Mouse (Mus musculus) thymus, adult 2 months (tissue): ENCODE results near the gene Zcchc12. TPM values are rescaled to one million over a fixed set of nuclear protein-coding genes. Genes with fewer than 3 reads are reported as not detected.

Experiments used
- DNase-seq: peaks from one replicate; pipeline ENCODE4 v3.0.0; 2021
- H3K27ac ChIP-seq: fragments of 200-500 bp; 2 replicates; pipeline ENCODE4 v1.5.1; 2012; ENCODE audit warnings: low read length, control low read depth; ENCODE audit not compliant: control insufficient read depth, insufficient read depth
- H3K27me3 ChIP-seq: fragments of 200-500 bp; 2 replicates; pipeline ENCODE4 v1.6.1; 2012; ENCODE audit warnings: mild to moderate bottlenecking, low read length, moderate library complexity, mixed read lengths; ENCODE audit not compliant: control insufficient read depth, insufficient read depth
- H3K36me3 ChIP-seq: fragments of 200-500 bp; 2 replicates; pipeline ENCODE4 v1.6.1; 2012; ENCODE audit warnings: mild to moderate bottlenecking, low read length, moderate library complexity; ENCODE audit not compliant: control insufficient read depth, insufficient read depth
- H3K4me1 ChIP-seq: fragments of 200-500 bp; replicated peaks from 2 replicates; pipeline ENCODE4 v1.6.1; 2012; ENCODE audit warnings: low read length; ENCODE audit not compliant: control insufficient read depth, insufficient read depth
- H3K4me3 ChIP-seq: fragments of 200-500 bp; 2 replicates; pipeline ENCODE4 v1.5.1; 2012; ENCODE audit warnings: mild to moderate bottlenecking, low read length, control low read depth, moderate library complexity; ENCODE audit not compliant: control insufficient read depth, insufficient read depth
- CTCF ChIP-seq: fragments of 200-500 bp; IDR thresholded peaks from 2 replicates; pipeline ENCODE4 v1.5.1; 2012; ENCODE audit warnings: mild to moderate bottlenecking, control low read depth, low read length, moderate library complexity, borderline replicate concordance; ENCODE audit not compliant: control insufficient read depth, poor library complexity, insufficient read depth; ENCODE audit errors: extremely low read depth
- POLR2A ChIP-seq: fragments of 200-500 bp; IDR thresholded peaks from 2 replicates; pipeline ENCODE4 v1.6.1; 2012; ENCODE audit warnings: mild to moderate bottlenecking, low read length, control low read depth, moderate library complexity; ENCODE audit not compliant: control insufficient read depth, poor library complexity, insufficient read depth; ENCODE audit errors: extremely low read depth
- WGBS: fragments of 180-500 bp; shearing (Covaris S2); methylation state at CpG from one replicate; pipeline ENCODE4 v1.1.7; 2018; 5-methylcytosine and 5-hydroxymethylcytosine counted together
- polyA plus RNA-seq: library from polyadenylated mRNA; depleted of rRNA; stranded (reverse); fragments of >200 nt; gene quantifications from 2 replicates; pipeline ENCODE4 v1.2.3, GENCODE M21; 2012

Zcchc12 gene
- polyA plus RNA-seq, 1 experiment = 3.7 TPM

GRCm38 (mm10) chrX:36186036-36186435 is 9.7 kb upstream of the Zcchc12 start:
- Histone ChIP-seq H3K4me3 (no peak overlapping the region), H3K27me3 (no peaks in the 10 kb centered on the region), H3K27ac (no peak overlapping the region), H3K36me3 (no peaks in the 10 kb centered on the region), H3K4me1 (no peaks in the 10 kb centered on the region)
- no peak for DNase-seq
- TF ChIP-seq POLR2A (no peak), CTCF (no peak)
- 84% methylated on average over 5 of the region's 5 CpGs for WGBS

- Histone ChIP-seq H3K27ac (no peak overlapping the region), H3K36me3 (no peaks in the 10 kb centered on the region), H3K4me1 (no peaks in the 10 kb centered on the region), H3K27me3 (no peaks in the 10 kb centered on the region), H3K4me3 (no peak overlapping the region)
- DNase-seq = no peak
- WGBS = 79% methylated on average over 6 of the region's 6 CpGs
- no peak for TF ChIP-seq POLR2A
- TF ChIP-seq CTCF = no peak
These were observed 9.3 kb upstream of the Zcchc12 start for GRCm38 (mm10) chrX:36186443-36186842.

GRCm38 (mm10) chrX:36193951-36194350 is 1.8 kb upstream of the Zcchc12 start:
- TF ChIP-seq CTCF (no peak), POLR2A (no peak)
- H3K36me3 ChIP-seq = no peaks in the 10 kb centered on the region
- peaks cover 5% of the 10 kb centered on the region; the same call in 1 of the 2 replicates for H3K4me1 ChIP-seq
- no peak for DNase-seq
- WGBS = 80% methylated on average over 6 of the region's 6 CpGs
- no peak overlapping the region for H3K4me3 ChIP-seq
- H3K27ac ChIP-seq = no peak overlapping the region
- no peaks in the 10 kb centered on the region for H3K27me3 ChIP-seq

- Histone ChIP-seq H3K27ac (no peak overlapping the region), H3K27me3 (no peaks in the 10 kb centered on the region), H3K36me3 (no peaks in the 10 kb centered on the region), H3K4me3 (no peak overlapping the region), H3K4me1 (no peaks in the 10 kb centered on the region)
- 74% methylated on average over 2 of the region's 2 CpGs for WGBS
- no peak for TF ChIP-seq POLR2A
- TF ChIP-seq CTCF = no peak
- no peak for DNase-seq
These were observed 13.8 kb downstream of the Zcchc12 start for GRCm38 (mm10) chrX:36209554-36209953.

GRCm38 (mm10) chrX:36211216-36211615 is 15.5 kb downstream of the Zcchc12 start:
- Histone ChIP-seq H3K27ac (no peak overlapping the region), H3K36me3 (no peaks in the 10 kb centered on the region), H3K4me3 (no peak overlapping the region), H3K4me1 (no peaks in the 10 kb centered on the region), H3K27me3 (no peaks in the 10 kb centered on the region)
- WGBS = 96% methylated on average over 3 of the region's 3 CpGs
- TF ChIP-seq POLR2A (no peak), CTCF (no peak)
- DNase-seq = no peak

GRCm38 (mm10) chrX:36221366-36221765 is 25.7 kb downstream of the Zcchc12 start:
- DNase-seq = peak; percentile 23
- Histone ChIP-seq H3K4me3 (no peak overlapping the region), H3K27me3 (no peaks in the 10 kb centered on the region), H3K4me1 (no peaks in the 10 kb centered on the region), H3K36me3 (no peaks in the 10 kb centered on the region), H3K27ac (no peak overlapping the region)
- no peak for TF ChIP-seq CTCF
- no peak for TF ChIP-seq POLR2A
- 71% methylated on average over 2 of the region's 2 CpGs for WGBS

GRCm38 (mm10) chrX:36225777-36226176 is 30.1 kb downstream of the Zcchc12 start:
- TF ChIP-seq CTCF (no peak), POLR2A (no peak)
- Histone ChIP-seq H3K4me3 (no peak overlapping the region), H3K27me3 (no peaks in the 10 kb centered on the region), H3K4me1 (no peaks in the 10 kb centered on the region), H3K27ac (no peak overlapping the region), H3K36me3 (no peaks in the 10 kb centered on the region)
- peak; percentile 62 for DNase-seq
- WGBS = 8% methylated on average over 7 of the region's 7 CpGs
